Mouse (Mus musculus): Measurements from ENCODE around the gene Aamdc. TPM values are rescaled to one million over a fixed set of nuclear protein-coding genes. Genes with fewer than 3 reads are reported as not detected.

Gene Aamdc
- polyA plus RNA-seq, 1 experiment: 1.7 TPM

DNA sequence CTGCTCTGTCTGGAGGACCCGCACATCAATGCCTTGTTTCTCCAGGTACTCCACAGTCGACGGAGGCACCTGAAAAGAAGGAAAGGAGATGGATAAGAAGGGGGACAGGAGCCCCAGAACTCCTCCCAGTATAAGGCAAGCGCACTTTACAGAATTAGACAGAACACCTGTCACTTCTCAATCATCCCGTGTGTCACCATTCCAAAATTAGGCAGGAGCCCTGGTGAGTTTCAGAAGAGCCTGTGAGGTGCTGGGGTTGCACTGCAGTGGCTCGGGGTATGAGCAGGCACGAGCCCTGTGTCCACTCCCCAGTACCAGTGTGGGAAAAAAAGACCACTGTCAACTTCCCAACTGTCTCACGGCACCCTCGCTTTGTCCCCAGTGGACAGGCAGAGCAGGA lies 28.6 kb downstream of the Aamdc start:
- no peak for TF ChIP-seq GATA1 (IDR thresholded peaks at IDR 0.05; ENCODE audit: low read length)

DNA sequence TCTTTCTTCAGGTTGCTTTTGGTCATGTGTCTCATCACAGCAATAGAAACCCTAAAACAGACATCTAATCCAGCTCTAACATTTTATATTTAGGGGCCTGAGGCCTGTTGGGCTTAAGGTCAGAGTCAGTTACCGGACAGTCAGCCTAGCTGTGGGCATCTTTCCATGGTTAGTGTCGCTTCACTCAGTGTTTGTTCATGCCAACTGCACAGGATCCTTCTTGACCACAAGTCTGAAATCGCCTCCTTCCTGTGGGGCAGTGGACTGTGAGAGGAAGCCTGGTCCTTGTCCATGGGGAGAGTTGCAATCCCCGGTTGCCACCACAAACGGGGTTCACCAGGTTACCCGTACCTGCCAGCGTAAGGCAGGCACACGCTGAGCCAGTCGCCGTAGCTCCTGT lies 30.0 kb downstream of the Aamdc start:
- TF ChIP-seq GATA1 (IDR thresholded peaks at IDR 0.05; ENCODE audit: low read length): no peak

DNA sequence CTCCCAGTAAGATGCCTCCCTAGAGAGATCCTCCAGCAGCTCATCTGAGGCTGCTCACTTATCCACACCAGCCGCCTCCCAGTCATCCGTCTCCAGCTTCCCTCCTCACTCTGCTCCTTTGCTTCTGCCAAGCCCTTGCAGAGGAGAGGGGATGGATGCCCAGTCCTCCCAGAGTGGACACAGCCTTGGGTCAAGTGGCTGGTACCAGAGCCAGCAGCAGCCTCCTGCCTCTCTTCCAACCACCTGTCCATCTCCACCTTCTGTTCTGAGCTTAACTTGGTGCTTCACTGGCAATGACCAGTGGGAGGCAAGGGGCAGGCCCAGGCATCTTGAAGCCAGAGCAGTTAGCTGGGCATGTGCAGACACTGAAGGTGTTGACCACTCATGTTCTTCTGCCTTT lies 32.8 kb downstream of the Aamdc start:
- no peak for TF ChIP-seq GATA1 (IDR thresholded peaks at IDR 0.05; ENCODE audit: low read length)

DNA sequence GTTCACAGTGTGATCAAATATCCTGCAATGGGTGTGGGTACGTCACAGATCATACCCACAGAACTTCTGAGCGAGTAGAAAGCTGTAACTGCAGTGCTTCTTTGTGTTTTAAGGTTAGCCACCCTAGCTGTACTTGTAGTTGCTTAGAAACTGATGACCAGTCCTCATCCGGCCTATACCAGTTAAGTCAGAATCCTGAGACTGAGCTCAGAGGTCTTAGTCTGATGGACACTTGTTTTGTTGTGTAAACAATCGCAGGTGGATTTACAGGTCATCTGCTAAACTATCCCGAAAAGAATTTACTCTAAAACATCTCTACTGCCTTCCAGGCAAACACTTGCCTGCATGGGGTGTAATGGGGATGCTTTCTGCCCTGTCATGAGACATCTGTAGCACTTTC lies 42.7 kb downstream of the Aamdc start:
- no peak for TF ChIP-seq GATA1 (IDR thresholded peaks at IDR 0.05; ENCODE audit: low read length)

DNA sequence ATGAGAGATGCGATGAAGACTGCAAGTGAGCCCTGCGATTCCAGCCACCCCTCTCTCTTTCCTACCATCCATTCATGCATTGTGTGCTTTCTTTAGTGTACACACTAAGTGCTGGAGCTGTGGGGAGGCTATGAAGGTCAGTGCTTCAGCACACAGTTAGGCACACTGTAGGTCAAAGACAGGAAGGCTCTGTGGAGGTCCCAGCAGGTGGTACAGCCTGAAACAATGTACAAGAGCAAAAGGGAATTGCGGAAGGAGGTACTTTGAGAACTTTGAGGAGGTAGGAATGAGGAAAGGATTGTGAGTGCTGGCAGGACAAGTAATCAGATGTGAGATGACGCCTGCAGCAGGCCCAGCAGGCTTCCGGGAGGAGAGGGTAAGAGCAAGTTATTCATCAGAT lies 43.8 kb downstream of the Aamdc start:
- no peak for TF ChIP-seq GATA1 (IDR thresholded peaks at IDR 0.05; ENCODE audit: low read length)

DNA sequence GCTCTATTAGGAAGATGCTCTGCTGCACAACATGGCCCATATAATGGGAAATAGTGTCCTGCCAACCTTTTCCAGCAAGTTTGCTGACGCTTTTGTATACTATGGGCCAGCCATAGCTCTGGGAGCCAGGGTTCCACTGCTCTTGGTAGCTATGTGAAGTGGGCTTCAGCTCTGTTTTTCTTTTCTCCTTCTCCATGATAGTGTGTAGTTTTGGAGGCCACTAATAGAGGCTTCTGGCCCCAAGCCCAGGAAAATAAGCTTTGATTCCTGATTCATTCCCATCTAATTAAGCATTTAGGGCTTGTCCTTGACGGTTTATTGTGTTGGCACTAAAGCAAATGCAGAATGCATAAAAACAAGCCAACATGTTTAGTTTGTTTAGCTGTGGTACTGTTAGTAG lies 59.4 kb downstream of the Aamdc start:
- no peak for TF ChIP-seq GATA1 (IDR thresholded peaks at IDR 0.05; ENCODE audit: low read length)

DNA sequence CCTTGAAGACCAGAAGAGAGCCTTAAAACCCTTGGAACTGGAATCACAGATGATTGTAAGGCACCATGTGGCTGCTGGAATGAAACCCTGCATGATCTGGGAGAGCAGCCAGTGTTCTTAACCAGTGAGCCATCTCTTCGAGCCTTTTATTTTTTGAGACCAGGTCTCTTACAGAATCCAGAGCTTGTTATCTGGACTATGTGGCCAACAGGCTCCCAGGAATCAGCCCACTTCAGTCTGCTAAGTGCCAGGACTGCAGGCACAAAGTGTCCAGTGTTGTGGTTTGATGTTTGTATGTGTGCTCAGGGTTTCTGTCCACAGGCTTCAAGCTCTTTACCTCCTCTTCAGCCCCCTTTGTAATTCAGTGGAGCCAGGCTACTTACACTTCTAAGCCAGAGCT lies 64.5 kb downstream of the Aamdc start:
- no peak for TF ChIP-seq GATA1 (IDR thresholded peaks at IDR 0.05; ENCODE audit: low read length)

DNA sequence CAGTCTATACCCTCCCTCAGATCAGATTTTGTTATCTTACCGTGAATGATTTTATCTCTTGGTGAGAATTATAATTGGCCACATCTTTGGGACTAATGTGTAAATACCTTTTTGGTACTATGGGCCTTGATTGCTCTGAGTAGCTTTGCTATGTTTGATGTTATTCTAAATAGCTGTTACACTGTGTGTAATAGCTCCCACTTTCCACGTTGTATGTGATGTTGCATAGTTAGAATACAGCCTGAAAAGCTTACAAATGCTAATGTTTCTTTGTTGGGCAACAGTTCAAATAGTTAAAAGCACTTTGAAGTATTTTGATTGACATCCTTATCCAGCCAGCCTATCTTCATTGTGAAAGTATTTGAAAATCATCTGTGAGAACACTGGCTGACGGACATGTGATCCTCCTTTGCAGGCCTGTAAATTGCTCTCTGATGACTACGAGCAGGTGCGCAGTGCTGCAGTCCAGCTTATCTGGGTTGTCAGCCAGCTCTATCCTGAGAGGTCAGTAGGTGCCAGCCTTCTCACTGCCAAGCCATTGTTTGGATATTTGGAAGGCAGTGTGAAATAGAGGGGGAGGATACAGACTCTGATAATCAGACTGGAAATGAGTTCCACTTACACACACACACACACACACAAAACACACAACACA lies 78.6 kb downstream of the Aamdc start:
- no peak for TF ChIP-seq GATA1 (IDR thresholded peaks at IDR 0.05; ENCODE audit: low read length)

Other genes with a start within 250 kb of the Aamdc start
- 0.13 and 0.21 TPM in 2 replicates for gene Usp35, start 247.5 kb downstream of the Aamdc start, polyA plus RNA-seq (2012)
- 0.38 and 0.69 TPM in 2 replicates for gene Kctd21, start 247.2 kb downstream of the Aamdc start, polyA plus RNA-seq (2012)
- gene Alg8, start 207.9 kb downstream of the Aamdc start, polyA plus RNA-seq (2012): 1.2 and 1.7 TPM in 2 replicates
- 291 and 309 TPM in 2 replicates for gene Ndufc2, start 179.5 kb downstream of the Aamdc start, polyA plus RNA-seq (2012)
- not detected in 2 replicates for gene Thrsp, start 161.8 kb downstream of the Aamdc start, polyA plus RNA-seq (2012)
- gene Kctd14, start 128.2 kb downstream of the Aamdc start, polyA plus RNA-seq (2012): not detected in 2 replicates
- 2.3 and 2.8 TPM in 2 replicates for gene Ints4, start 98.5 kb downstream of the Aamdc start, polyA plus RNA-seq (2012)
- 13.1 and 15.0 TPM in 2 replicates for gene Rsf1, start 392 bp upstream of the Aamdc start, polyA plus RNA-seq (2012)
- 45.5 and 71.6 TPM in 2 replicates for gene Clns1a, start 117.1 kb upstream of the Aamdc start, polyA plus RNA-seq (2012)
- gene Aqp11, start 158.8 kb upstream of the Aamdc start, polyA plus RNA-seq (2012): 3.6 and 8.3 TPM in 2 replicates
- 0.11 TPM in 1 of 2 replicates, not detected in the other for gene Pak1, start 209.0 kb upstream of the Aamdc start, polyA plus RNA-seq (2012)